Mouse (Mus musculus) small intestine, adult 2 months (tissue): ENCODE measurements at regions not wholly inside any gene's neighbourhood (a gene's known extent, or its start where the extent isn't known, plus 50 kb on each side); places are given as distances from the start of the nearest gene placed in this dataset.

Source experiments
- H3K27ac ChIP-seq: fragments of 200-500 bp; 2 replicates; pipeline ENCODE4 v1.5.1; 2012; ENCODE audit warnings: low read depth, low read length, control low read depth, inconsistent platforms; ENCODE audit not compliant: insufficient read depth
- H3K27me3 ChIP-seq: fragments of 200-500 bp; 2 replicates; pipeline ENCODE4 v1.6.1; 2012; ENCODE audit warnings: mild to moderate bottlenecking, moderate library complexity, low read length, inconsistent platforms; ENCODE audit not compliant: control insufficient read depth, insufficient read depth
- H3K36me3 ChIP-seq: fragments of 200-500 bp; 2 replicates; pipeline ENCODE4 v1.6.1; 2012; ENCODE audit warnings: mild to moderate bottlenecking, low read length, control low read depth, inconsistent platforms; ENCODE audit not compliant: control insufficient read depth, insufficient read depth
- H3K4me1 ChIP-seq: fragments of 200-500 bp; 2 replicates; pipeline ENCODE4 v1.6.1; 2012; ENCODE audit warnings: low read length, inconsistent platforms, mixed read lengths; ENCODE audit not compliant: control insufficient read depth, insufficient read depth, insufficient read length
- H3K4me3 ChIP-seq: fragments of 200-500 bp; 2 replicates; pipeline ENCODE4 v1.5.1; 2012; ENCODE audit warnings: low read depth, mild to moderate bottlenecking, control low read depth, inconsistent platforms, low read length, moderate library complexity
- CTCF ChIP-seq: fragments of 200-500 bp; IDR thresholded peaks from 2 replicates; pipeline ENCODE4 v1.5.1; 2012; ENCODE audit warnings: low read depth, mild to moderate bottlenecking, control low read depth, inconsistent platforms, low read length, moderate library complexity, mixed read lengths; ENCODE audit not compliant: insufficient replicate concordance, insufficient read length; ENCODE audit errors: extremely low read depth
- POLR2A ChIP-seq: fragments of 200-500 bp; IDR thresholded peaks from 2 replicates; pipeline ENCODE4 v1.6.1; 2012; ENCODE audit warnings: low read depth, mild to moderate bottlenecking, control low read depth, inconsistent platforms, low read length, moderate library complexity
- WGBS: fragments of 180-500 bp; shearing (Covaris S2); methylation state at CpG from one replicate; pipeline ENCODE4 v1.1.7; 2018; 5-methylcytosine and 5-hydroxymethylcytosine counted together

DNA sequence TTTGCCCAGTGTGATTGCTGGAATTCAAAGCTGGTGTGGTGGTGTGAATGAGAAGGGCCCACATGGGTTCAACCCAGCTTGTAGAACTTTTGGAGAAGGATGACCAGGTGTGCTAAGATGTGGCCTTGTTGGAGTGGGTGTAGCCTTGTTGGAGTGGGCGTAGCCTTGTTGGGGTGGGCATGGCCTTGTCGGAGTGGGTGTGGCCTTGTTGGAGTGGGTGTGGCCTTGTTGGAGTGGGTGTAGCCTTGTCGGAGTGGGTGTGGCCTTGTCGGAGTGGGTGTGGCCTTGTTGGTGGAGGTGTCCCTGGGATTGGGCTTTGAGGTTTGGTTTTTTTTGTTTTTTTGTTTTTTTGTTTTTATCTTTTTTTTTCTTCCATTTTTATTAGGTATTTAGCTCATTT, 55.6 kb upstream of the Fam13c start:
- H3K4me3 ChIP-seq: no peak overlapping the region
- H3K36me3 ChIP-seq: no peaks in the 10 kb centered on the region
- H3K4me1 ChIP-seq: no peaks in the 10 kb centered on the region
- H3K27ac ChIP-seq: no peak overlapping the region
- 72% methylated on average over 4 of the region's 4 CpGs for WGBS
- H3K27me3 ChIP-seq: no peaks in the 10 kb centered on the region
- no peak for TF ChIP-seq POLR2A
- no peak for TF ChIP-seq CTCF

DNA sequence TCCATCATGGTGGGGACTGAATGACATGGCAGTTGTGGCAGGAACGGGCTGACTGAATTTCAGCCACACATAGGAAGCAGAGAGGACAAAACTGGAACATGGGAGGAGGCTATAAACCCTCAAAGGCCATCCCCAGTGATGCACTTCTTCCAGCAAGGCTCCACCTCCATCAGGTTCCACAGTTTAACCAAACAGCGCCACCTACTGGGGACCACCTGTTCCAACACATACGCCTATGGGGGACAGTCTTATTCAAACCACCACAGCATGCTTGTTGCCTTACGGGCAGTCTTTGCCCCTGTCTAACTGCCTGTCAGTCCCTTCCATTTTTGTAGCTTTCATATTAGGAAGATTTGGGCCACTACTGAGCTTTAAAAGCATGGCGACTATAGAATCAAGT, 52.6 kb upstream of the Fam13c start:
- no peak overlapping the region for H3K27ac ChIP-seq
- 87% methylated on average over 5 of the region's 5 CpGs for WGBS
- H3K36me3 ChIP-seq: no peaks in the 10 kb centered on the region
- H3K4me1 ChIP-seq: no peaks in the 10 kb centered on the region
- TF ChIP-seq POLR2A (no peak), CTCF (no peak)
- H3K4me3 ChIP-seq: no peak overlapping the region
- no peaks in the 10 kb centered on the region for H3K27me3 ChIP-seq
